Mouse (Mus musculus): ENCODE data around the gene Slc25a35. TPM values are rescaled to one million over a fixed set of nuclear protein-coding genes. Genes with fewer than 3 reads are reported as not detected.
A peak's percentile ranks its signal among the peaks of the same experiment; 100 is the strongest.
"Not testable (repeated sequence)": the region's sequence is repeated elsewhere in the genome, so short reads cannot be mapped to it uniquely, and the experiment has no call there.

Gene Slc25a35
- polyA plus RNA-seq, 1 experiment, result 3.0 TPM

DNA sequence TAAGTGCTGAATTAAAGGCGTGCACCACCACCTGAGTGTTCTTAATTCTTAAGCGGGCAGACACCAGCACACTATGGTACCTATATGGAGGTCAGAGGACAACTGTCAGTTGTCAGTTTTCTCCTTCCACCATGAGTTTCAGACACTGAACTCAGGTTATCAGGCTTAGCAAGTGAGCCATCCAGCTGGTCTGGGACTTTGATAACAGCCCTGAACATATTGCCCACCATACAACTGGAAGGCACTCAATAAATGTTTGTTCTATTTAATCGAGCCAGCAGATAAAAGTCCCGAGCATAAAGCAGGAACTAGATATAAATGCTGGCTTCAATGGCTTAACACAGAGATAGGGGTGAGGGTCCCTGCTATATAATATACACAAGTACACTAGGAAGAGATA, 29.1 kb downstream of the Slc25a35 start:
- no peaks in the 10 kb centered on the region for H3K9me3 ChIP-seq
- H3K27me3 ChIP-seq (replicated peaks), result no peaks in the 10 kb centered on the region
- no peak overlapping the region for H3K4me3 ChIP-seq (replicated peaks)
- H3K36me3 ChIP-seq (replicated peaks; ENCODE audit: low read length), result peaks cover 97% of the 10 kb centered on the region
- no peak for TF ChIP-seq FLI1 (IDR thresholded peaks at IDR 0.05; ENCODE audit: low read length)
- TF ChIP-seq GATA1 (IDR thresholded peaks at IDR 0.05; ENCODE audit: borderline replicate concordance, low read length), result no peak
- H3K4me1 ChIP-seq, result peaks cover 6% of the 10 kb centered on the region; the same call in 1 of the 2 replicates

DNA sequence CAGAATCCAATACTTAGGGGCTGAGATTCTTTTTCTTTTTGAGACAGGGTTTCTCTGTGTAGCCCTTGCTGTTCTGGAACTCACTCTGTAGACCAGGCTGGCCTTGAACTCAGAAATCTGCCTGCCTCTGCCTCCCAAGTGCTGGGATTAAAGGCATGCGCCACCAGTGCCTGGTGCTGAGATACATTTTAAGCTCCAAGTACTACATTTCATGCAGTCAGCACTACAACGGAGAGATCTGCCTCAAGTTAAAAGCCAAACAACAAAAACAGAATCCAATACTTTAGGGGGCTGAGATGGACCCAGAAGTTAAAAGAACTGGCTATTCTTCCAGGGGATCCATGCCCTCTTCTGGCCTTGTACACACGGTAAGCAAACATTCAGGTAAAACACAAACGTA, 34.9 kb downstream of the Slc25a35 start:
- Histone ChIP-seq H3K4me1 (peaks cover 23% of the 10 kb centered on the region), H3K36me3 (replicated peaks; ENCODE audit: low read length) (peaks cover 62% of the 10 kb centered on the region)
- H3K9me3 ChIP-seq; H3K27me3 ChIP-seq (replicated peaks); H3K4me3 ChIP-seq (replicated peaks): not testable (repeated sequence)

DNA sequence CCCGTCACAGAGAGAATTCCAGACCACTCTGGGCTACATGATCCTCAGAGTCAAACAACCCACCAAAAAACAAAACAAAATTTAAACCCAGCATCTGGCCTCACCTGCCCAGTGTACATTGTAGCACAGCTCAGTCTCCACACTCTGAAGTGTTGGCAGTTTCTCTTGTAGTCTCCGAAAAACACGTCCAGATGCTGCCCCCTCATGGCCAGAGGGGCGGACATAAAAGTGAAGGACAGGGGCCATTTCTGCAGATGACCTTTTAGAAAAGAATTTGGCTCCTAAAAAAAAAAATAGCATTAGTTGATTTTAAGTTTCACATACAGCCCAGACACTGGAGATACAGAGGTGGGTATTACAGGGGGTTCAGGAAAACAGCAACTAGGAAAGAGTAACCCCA, 35.7 kb downstream of the Slc25a35 start:
- H3K36me3 ChIP-seq (replicated peaks; ENCODE audit: low read length), result peaks cover 54% of the 10 kb centered on the region
- no peaks in the 10 kb centered on the region for H3K27me3 ChIP-seq (replicated peaks)
- no peaks in the 10 kb centered on the region for H3K9me3 ChIP-seq
- H3K4me1 ChIP-seq, result peaks cover 26% of the 10 kb centered on the region
- TF ChIP-seq FLI1 (IDR thresholded peaks at IDR 0.05; ENCODE audit: low read length) (no peak), GATA1 (IDR thresholded peaks at IDR 0.05; ENCODE audit: borderline replicate concordance, low read length) (no peak)
- H3K4me3 ChIP-seq (replicated peaks), result no peak overlapping the region

GRCm38 (mm10) chr11:69005193-69005592, 37.3 kb downstream of the Slc25a35 start:
- Histone ChIP-seq H3K27me3 (replicated peaks) (no peaks in the 10 kb centered on the region), H3K9me3 (no peaks in the 10 kb centered on the region), H3K4me1 (peaks cover 26% of the 10 kb centered on the region), H3K4me3 (replicated peaks) (no peak overlapping the region), H3K36me3 (replicated peaks; ENCODE audit: low read length) (peaks cover 39% of the 10 kb centered on the region)
- TF ChIP-seq FLI1 (IDR thresholded peaks at IDR 0.05; ENCODE audit: low read length) (no peak), GATA1 (IDR thresholded peaks at IDR 0.05; ENCODE audit: borderline replicate concordance, low read length) (no peak)

GRCm38 (mm10) chr11:69006575-69006974, 38.6 kb downstream of the Slc25a35 start:
- not testable (repeated sequence) for H3K4me3 ChIP-seq (replicated peaks)
- H3K36me3 ChIP-seq (replicated peaks; ENCODE audit: low read length), result peaks cover 25% of the 10 kb centered on the region

GRCm38 (mm10) chr11:69008182-69009121, 40.5 kb downstream of the Slc25a35 start, which contains the start of gene Pfas:
Pfas (minus strand) TSS chr11:69008460.
- peak within 1 kb of the TSS; percentile 98 for H3K4me3 ChIP-seq (replicated peaks)
- H3K4me1 ChIP-seq, result peaks cover 44% of the 10 kb centered on the region
- TF ChIP-seq FLI1 (IDR thresholded peaks at IDR 0.05; ENCODE audit: low read length) (no peak), GATA1 (IDR thresholded peaks at IDR 0.05; ENCODE audit: borderline replicate concordance, low read length) (no peak)
- H3K9me3 ChIP-seq, result no peaks in the 10 kb centered on the region
- peaks cover 6% of the 10 kb centered on the region for H3K36me3 ChIP-seq (replicated peaks; ENCODE audit: low read length)
- no peaks in the 10 kb centered on the region for H3K27me3 ChIP-seq (replicated peaks)

More at GRCm38 (mm10) chr11:69006575-69006974, 38.6 kb downstream of the Slc25a35 start:
- not testable (repeated sequence) for H3K27me3 ChIP-seq (replicated peaks); H3K9me3 ChIP-seq
- peaks cover 37% of the 10 kb centered on the region for H3K4me1 ChIP-seq

- Histone ChIP-seq H3K9me3 (no peaks in the 10 kb centered on the region), H3K4me1 (peaks cover 44% of the 10 kb centered on the region), H3K36me3 (replicated peaks; ENCODE audit: low read length) (peaks cover 4% of the 10 kb centered on the region), H3K4me3 (replicated peaks) (no peak overlapping the region), H3K27me3 (replicated peaks) (no peaks in the 10 kb centered on the region)
- TF ChIP-seq GATA1 (IDR thresholded peaks at IDR 0.05; ENCODE audit: borderline replicate concordance, low read length) (no peak), FLI1 (IDR thresholded peaks at IDR 0.05; ENCODE audit: low read length) (no peak)
These were observed 41.6 kb downstream of the Slc25a35 start for GRCm38 (mm10) chr11:69009508-69009907.

DNA sequence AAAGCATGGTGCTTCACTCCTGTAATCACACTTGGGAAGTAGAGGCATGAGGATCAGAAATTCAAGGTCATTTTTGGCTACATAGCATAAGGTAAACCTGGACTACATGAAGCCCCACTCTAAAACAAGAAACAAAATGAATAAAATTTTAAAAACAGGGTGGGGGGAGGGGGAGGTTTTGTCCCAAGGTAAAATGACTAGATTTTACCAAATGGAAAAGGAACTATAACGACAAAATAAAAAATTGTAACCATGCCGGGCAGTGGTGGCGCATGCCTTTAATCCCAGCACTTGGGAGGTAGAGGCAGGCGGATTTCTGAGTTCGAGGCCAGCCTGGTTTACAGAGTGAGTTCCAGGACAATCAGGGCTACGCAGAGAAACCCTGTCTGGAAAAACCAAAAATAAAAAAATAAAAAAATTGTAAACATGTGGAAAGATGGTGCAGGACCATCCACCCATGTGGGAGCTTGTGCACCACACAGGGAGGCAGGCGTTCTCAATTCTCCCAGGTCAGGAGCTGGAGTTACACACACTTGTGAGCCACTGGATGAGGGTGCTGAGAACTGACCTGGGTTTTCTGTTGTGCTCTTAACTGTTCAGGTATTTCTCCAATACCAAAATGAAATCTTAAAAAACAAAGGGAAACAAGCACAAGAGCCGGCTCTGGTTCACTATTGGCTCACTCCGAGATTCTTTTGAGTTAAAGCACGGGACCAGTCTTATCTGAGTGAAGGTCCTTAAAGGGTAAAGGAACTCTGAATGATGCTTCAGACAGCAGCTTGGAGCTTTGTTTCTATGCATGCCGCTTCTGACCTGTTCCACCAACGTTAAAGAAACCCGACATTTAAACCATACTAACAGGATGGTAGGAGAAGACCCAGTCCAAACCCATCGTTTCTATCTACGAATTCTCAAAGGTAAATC, 42.7 kb downstream of the Slc25a35 start:
- H3K4me1 ChIP-seq, result peaks cover 43% of the 10 kb centered on the region
- H3K27me3 ChIP-seq (replicated peaks), result no peaks in the 10 kb centered on the region
- no peaks in the 10 kb centered on the region for H3K9me3 ChIP-seq
- no peak for TF ChIP-seq GATA1 (IDR thresholded peaks at IDR 0.05; ENCODE audit: borderline replicate concordance, low read length)
- TF ChIP-seq FLI1 (IDR thresholded peaks at IDR 0.05; ENCODE audit: low read length), result no peak
- H3K4me3 ChIP-seq (replicated peaks), result no peak overlapping the region
- H3K36me3 ChIP-seq (replicated peaks; ENCODE audit: low read length), result no peaks in the 10 kb centered on the region

GRCm38 (mm10) chr11:69011445-69011844, 43.5 kb downstream of the Slc25a35 start:
- peaks cover 47% of the 10 kb centered on the region for H3K4me1 ChIP-seq

GRCm38 (mm10) chr11:69012071-69012601, 44.2 kb downstream of the Slc25a35 start:
- Histone ChIP-seq H3K9me3 (no peaks in the 10 kb centered on the region), H3K27me3 (replicated peaks) (no peaks in the 10 kb centered on the region), H3K4me3 (replicated peaks) (peak overlapping the region; percentile 92), H3K36me3 (replicated peaks; ENCODE audit: low read length) (no peaks in the 10 kb centered on the region), H3K4me1 (peaks cover 47% of the 10 kb centered on the region)
- TF ChIP-seq GATA1 (IDR thresholded peaks at IDR 0.05; ENCODE audit: borderline replicate concordance, low read length) (no peak), FLI1 (IDR thresholded peaks at IDR 0.05; ENCODE audit: low read length) (no peak)

More at GRCm38 (mm10) chr11:69011445-69011844, 43.5 kb downstream of the Slc25a35 start:
- not testable (repeated sequence) for H3K27me3 ChIP-seq (replicated peaks); H3K9me3 ChIP-seq; H3K36me3 ChIP-seq (replicated peaks; ENCODE audit: low read length)
- H3K4me3 ChIP-seq (replicated peaks), result peak overlapping the region; percentile 92
